Mouse (Mus musculus) stomach, embryonic 15.5 days (tissue): ENCODE data around the gene Lnx2. TPM values are rescaled to one million over a fixed set of nuclear protein-coding genes. Genes with fewer than 3 reads are reported as not detected.

Experiments
- ATAC-seq: fragments of 200-750 bp; cut with Nextera tagmentation; 2 replicates; pipeline ENCODE4 v1.8.0; 2017; ENCODE audit warnings: low read depth, moderate number of reproducible peaks, moderate TSS enrichment; ENCODE audit not compliant: insufficient read depth, low FRiP score
- H3K27ac ChIP-seq: fragments of 300-500 bp; sonication (generic); 2 replicates; pipeline ENCODE4 v1.5.1; 2015; ENCODE audit warnings: mild to moderate bottlenecking, inconsistent platforms
- H3K27me3 ChIP-seq: fragments of 300-500 bp; sonication (generic); replicated peaks from 2 replicates; pipeline ENCODE4 v1.6.1; 2015; ENCODE audit warnings: inconsistent platforms
- H3K36me3 ChIP-seq: fragments of 300-500 bp; sonication (generic); 2 replicates; pipeline ENCODE4 v1.6.1; 2015; ENCODE audit warnings: inconsistent platforms
- H3K4me1 ChIP-seq: fragments of 300-500 bp; sonication (generic); 2 replicates; pipeline ENCODE4 v1.6.1; 2015; ENCODE audit warnings: inconsistent platforms
- H3K4me2 ChIP-seq: fragments of 300-500 bp; sonication (generic); 2 replicates; pipeline ENCODE4 v1.6.1; 2015; ENCODE audit warnings: mild to moderate bottlenecking, inconsistent platforms
- H3K4me3 ChIP-seq: fragments of 300-500 bp; sonication (generic); replicated peaks from 2 replicates; pipeline ENCODE4 v1.5.1; 2015; ENCODE audit warnings: inconsistent platforms
- H3K9ac ChIP-seq: fragments of 300-500 bp; sonication (generic); 2 replicates; pipeline ENCODE4 v1.6.1; 2015; ENCODE audit warnings: inconsistent platforms
- H3K9me3 ChIP-seq: fragments of 300-500 bp; sonication (generic); 2 replicates; pipeline ENCODE4 v1.6.1; 2016; ENCODE audit warnings: inconsistent platforms
- WGBS: fragments of 180-500 bp; shearing (Covaris S2); methylation state at CpG from one replicate; pipeline ENCODE4 v1.1.7; 2015; 5-methylcytosine and 5-hydroxymethylcytosine counted together
- polyA plus RNA-seq: library from polyadenylated mRNA; unstranded; fragments of >200 nt; fragmentation: Nextera tagmentation; extraction: Ambion mirVana; gene quantifications from 2 replicates; pipeline ENCODE4 v1.2.1, GENCODE M21; 2015

The Lnx2 gene
- polyA plus RNA-seq, 1 experiment from 2014 or later, result 16.3 TPM

DNA sequence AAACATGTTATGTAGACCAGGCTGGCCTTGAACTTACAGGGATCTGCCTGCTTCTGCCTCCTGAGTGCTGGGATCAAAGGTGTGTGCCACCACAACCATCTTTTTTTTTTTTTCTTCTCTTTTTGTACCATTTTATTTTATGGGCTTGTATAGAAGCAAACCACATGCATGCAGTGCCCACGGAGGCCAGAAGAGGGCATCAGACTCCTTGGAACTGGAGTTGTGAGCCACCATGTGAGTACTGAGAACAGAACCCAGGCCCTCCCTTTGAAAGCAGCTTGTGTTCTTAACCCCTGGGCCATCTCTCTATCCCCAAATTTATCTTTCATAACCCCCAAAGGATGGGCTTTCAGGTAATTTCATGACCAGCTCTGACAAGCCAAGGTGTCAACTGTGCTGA lies 73.1 kb downstream of the Lnx2 start:
- Histone ChIP-seq H3K27me3 (no peaks in the 10 kb centered on the region), H3K4me2 (no peak overlapping the region), H3K9ac (no peak overlapping the region), H3K36me3 (no peaks in the 10 kb centered on the region), H3K4me1 (no peaks in the 10 kb centered on the region), H3K4me3 (no peak overlapping the region), H3K9me3 (no peaks in the 10 kb centered on the region), H3K27ac (no peak overlapping the region)
- ATAC-seq, result no peak
- 58% methylated on average over 1 of the region's 1 CpGs for WGBS

DNA sequence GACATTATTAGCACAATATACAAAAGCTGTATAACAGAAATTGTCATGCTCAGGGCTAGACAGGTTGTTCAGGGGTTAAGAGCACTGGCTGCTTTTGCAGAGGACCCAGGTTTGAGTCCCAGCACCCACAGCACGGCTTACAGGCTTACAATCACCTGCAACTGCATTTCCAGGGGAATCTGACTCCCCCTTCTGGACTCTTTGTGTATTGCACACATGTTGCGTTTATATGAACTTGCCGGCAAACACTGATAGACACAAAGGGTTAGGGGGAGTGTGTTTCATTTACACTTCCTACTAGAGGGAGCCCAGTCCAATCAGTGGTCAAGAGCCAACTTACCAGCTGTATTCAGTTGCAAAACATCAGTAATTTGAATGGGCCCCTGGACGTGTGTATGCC lies 75.1 kb downstream of the Lnx2 start:
- H3K9ac ChIP-seq, result no peak overlapping the region
- no peaks in the 10 kb centered on the region for H3K4me1 ChIP-seq
- WGBS, result 74% methylated on average over 4 of the region's 4 CpGs
- H3K4me3 ChIP-seq, result no peak overlapping the region
- H3K27ac ChIP-seq, result no peak overlapping the region
- no peak overlapping the region for H3K4me2 ChIP-seq
- no peaks in the 10 kb centered on the region for H3K36me3 ChIP-seq
- H3K27me3 ChIP-seq, result no peaks in the 10 kb centered on the region
- ATAC-seq, result no peak
- H3K9me3 ChIP-seq, result no peaks in the 10 kb centered on the region

DNA sequence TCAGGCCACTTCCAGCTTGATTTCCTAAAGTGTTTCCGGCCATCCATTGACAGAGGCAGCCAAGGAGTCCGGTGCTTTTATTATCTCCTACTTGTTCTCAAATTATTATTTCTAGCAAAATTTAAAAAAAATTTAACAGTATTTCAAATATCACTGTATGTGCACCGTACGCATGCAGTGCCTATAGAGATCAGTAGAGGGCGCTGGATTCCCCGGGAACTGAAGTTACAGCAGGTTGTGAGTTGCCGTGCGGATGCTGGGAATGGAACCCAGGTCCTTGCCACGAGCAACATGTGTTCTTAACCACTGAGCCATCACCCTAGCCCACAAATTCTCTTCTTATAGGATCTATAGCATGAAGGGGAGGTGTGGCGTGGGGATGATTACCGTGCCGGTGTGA lies 77.6 kb downstream of the Lnx2 start:
- Histone ChIP-seq H3K4me3 (no peak overlapping the region), H3K4me1 (no peaks in the 10 kb centered on the region), H3K4me2 (no peak overlapping the region), H3K27me3 (no peaks in the 10 kb centered on the region), H3K9ac (no peak overlapping the region), H3K27ac (no peak overlapping the region), H3K36me3 (no peaks in the 10 kb centered on the region), H3K9me3 (no peaks in the 10 kb centered on the region)
- no peak for ATAC-seq
- WGBS, result 89% methylated on average over 12 of the region's 12 CpGs

DNA sequence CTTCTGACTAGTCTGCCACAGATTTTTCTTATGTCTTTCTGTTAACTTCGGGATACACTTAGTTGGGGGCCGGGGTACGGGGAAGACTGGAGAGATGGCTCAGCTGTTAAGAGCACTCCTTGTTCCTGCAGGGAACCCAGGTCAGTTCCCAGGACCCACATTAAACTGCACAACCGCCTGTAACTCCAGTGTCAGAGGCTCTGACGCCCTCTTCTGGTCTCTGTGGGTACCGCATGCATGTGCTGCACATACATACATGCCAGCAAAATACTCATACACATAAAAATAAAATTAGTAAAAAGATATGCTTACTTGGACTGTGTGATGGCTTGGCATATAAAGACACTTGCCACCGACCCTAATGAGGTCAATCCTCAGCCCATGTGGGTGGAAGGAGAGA lies 79.6 kb downstream of the Lnx2 start:
- no peak for ATAC-seq
- no peaks in the 10 kb centered on the region for H3K36me3 ChIP-seq
- no peaks in the 10 kb centered on the region for H3K9me3 ChIP-seq
- no peak overlapping the region for H3K9ac ChIP-seq
- H3K27me3 ChIP-seq, result no peaks in the 10 kb centered on the region
- 83% methylated on average over 7 of the region's 7 CpGs for WGBS
- no peak overlapping the region for H3K4me2 ChIP-seq
- H3K27ac ChIP-seq, result no peak overlapping the region
- no peaks in the 10 kb centered on the region for H3K4me1 ChIP-seq
- H3K4me3 ChIP-seq, result no peak overlapping the region

DNA sequence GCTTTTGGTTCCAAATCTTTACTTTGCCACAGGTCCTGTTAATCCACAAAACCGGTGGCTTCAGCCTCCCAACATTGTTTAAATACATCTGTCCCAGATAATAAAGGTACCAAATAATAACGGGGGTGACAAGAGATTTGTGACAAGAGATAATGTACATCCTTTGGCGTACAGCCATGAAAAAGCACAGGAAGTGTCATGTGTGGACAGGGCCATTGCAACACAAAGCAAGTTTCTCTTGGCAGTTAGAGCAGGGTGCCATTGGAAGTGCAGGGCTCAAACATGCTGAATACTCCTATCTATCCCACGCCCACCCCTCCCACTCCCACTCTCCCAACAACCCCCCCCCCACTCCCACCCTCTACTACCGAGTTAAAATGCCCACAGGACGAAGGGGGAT lies 81.4 kb downstream of the Lnx2 start:
- no peaks in the 10 kb centered on the region for H3K36me3 ChIP-seq
- H3K9me3 ChIP-seq, result no peaks in the 10 kb centered on the region
- ATAC-seq, result no peak
- H3K4me1 ChIP-seq, result no peaks in the 10 kb centered on the region
- no peak overlapping the region for H3K4me2 ChIP-seq
- 49% methylated on average over 6 of the region's 6 CpGs for WGBS
- H3K4me3 ChIP-seq, result no peak overlapping the region
- H3K27me3 ChIP-seq, result no peaks in the 10 kb centered on the region
- H3K9ac ChIP-seq, result no peak overlapping the region
- no peak overlapping the region for H3K27ac ChIP-seq

DNA sequence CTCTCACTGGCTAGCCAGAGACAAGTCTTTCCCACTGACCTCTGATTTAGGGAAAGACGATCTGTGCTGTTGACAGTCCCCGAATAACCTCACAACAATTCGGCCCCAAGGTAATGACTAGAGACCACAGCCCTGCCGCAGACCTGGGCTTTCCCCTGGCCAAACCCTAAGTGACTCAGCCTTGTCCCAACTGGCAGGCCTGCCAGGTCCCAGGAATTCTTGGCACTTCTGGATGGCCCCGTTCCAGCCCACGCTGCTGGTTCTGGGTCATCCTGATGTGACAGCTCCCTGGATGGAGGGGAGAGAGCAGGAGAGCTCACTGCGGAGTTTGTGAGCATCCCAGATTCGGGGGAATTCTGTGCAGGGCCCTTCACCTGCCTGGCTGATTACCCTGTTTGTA lies 82.9 kb downstream of the Lnx2 start:
- H3K4me1 ChIP-seq, result no peaks in the 10 kb centered on the region

DNA sequence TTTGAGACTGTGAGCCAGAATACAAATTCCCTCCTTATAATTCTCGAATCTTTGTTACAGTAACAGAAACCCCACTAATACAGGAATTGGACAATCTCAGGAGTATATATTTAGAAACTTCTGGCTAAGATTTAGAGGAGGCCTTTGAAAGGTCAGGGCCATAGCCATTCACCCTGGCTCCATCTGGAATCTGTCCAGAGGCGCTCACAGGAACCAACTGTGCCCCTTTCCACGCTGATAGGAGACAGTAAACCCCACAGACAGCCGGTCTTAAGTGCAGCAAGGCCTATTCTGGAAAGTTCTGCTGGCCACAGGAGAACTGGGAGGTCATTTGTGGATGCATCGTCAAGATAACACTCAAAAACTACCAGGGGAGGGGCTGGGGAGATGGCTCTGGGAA lies 87.3 kb downstream of the Lnx2 start:
- ATAC-seq, result no peak
- H3K36me3 ChIP-seq, result no peaks in the 10 kb centered on the region
- WGBS, result 53% methylated on average over 5 of the region's 5 CpGs
- no peaks in the 10 kb centered on the region for H3K4me1 ChIP-seq
- no peak overlapping the region for H3K4me2 ChIP-seq
- no peak overlapping the region for H3K4me3 ChIP-seq
- H3K9ac ChIP-seq, result no peak overlapping the region
- H3K27ac ChIP-seq, result no peak overlapping the region
- H3K9me3 ChIP-seq, result no peaks in the 10 kb centered on the region
- H3K27me3 ChIP-seq, result 0 out of 2 replicates have a peak, but pooled peaks cover 4% of the 10 kb centered on the region

More for the DNA sequence above, 82.9 kb downstream of the Lnx2 start:
- 72% methylated on average over 8 of the region's 8 CpGs for WGBS
- no peaks in the 10 kb centered on the region for H3K9me3 ChIP-seq
- H3K9ac ChIP-seq, result no peak overlapping the region
- H3K36me3 ChIP-seq, result no peaks in the 10 kb centered on the region
- H3K4me2 ChIP-seq, result no peak overlapping the region
- no peaks in the 10 kb centered on the region for H3K27me3 ChIP-seq
- no peak overlapping the region for H3K27ac ChIP-seq
- no peak for ATAC-seq
- no peak overlapping the region for H3K4me3 ChIP-seq

DNA sequence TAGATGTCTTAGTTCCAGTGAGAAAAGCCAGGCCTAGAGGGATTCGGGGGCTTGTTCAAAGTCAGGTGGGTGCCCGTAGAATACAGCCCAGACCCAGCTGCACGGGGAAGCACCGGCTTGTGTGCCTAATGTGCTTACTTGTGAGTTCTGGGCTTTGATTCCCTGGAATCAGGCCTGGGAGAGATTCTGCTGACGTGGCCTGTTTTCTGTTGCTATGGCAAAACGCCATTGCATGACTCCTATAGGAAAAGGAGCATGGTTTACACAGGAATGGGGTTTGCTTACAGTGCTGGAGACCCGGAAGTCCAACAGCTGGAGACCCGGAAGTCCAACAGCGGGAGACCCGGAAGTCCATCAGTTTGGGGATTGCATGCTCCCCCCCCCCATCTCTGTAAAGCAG lies 88.8 kb downstream of the Lnx2 start:
- no peak overlapping the region for H3K4me3 ChIP-seq
- H3K4me2 ChIP-seq, result no peak overlapping the region
- H3K36me3 ChIP-seq, result no peaks in the 10 kb centered on the region
- no peaks in the 10 kb centered on the region for H3K4me1 ChIP-seq
- H3K9me3 ChIP-seq, result no peaks in the 10 kb centered on the region
- WGBS, result 68% methylated on average over 10 of the region's 10 CpGs
- ATAC-seq, result peak; percentile 39; the same call in 1 of the 2 replicates
- no peak overlapping the region for H3K9ac ChIP-seq
- 0 out of 2 replicates have a peak, but pooled peaks cover 4% of the 10 kb centered on the region for H3K27me3 ChIP-seq
- no peak overlapping the region for H3K27ac ChIP-seq

DNA sequence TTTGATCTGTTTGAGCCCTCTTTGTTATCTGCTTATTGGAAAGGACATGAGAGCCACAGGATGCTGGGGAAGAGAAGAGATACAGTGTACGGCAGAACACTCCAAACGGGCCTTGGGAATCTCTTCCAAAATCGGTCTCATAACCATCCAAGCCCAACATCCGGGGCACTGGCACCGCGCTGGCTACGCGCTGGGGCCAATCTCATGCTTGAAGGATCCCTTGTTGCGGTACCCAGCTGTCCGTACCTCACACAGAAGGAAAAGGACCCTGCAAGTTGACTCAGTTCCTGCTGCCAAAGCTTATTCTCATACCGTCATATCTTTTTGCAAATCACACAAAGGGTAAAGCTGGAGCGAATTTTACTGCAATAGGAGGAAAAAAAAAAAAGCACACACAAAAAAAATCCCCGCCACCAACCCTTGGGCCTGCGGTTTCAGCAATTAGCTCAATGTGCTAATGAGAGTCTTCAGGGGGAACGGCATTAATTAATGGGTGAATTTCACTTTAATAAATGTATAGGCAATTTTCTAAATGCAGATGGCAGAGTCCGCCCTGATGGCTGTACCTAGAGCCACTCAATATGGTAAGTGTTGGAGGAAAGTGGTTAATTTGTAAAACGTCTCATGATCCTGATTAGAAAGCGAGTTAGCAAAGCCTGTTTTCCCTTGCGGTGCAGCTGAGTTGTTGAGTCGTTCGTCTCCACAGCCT lies 90.5 kb downstream of the Lnx2 start:
- WGBS, result 64% methylated on average over 21 of the region's 21 CpGs
- ATAC-seq, result no peak
- no peaks in the 10 kb centered on the region for H3K4me1 ChIP-seq
- 0 out of 2 replicates have a peak, but pooled peaks cover 8% of the 10 kb centered on the region for H3K27me3 ChIP-seq
- no peaks in the 10 kb centered on the region for H3K36me3 ChIP-seq
- no peak overlapping the region for H3K4me3 ChIP-seq
- H3K9me3 ChIP-seq, result no peaks in the 10 kb centered on the region
- H3K4me2 ChIP-seq, result no peak overlapping the region
- H3K27ac ChIP-seq, result no peak overlapping the region
- H3K9ac ChIP-seq, result no peak overlapping the region

DNA sequence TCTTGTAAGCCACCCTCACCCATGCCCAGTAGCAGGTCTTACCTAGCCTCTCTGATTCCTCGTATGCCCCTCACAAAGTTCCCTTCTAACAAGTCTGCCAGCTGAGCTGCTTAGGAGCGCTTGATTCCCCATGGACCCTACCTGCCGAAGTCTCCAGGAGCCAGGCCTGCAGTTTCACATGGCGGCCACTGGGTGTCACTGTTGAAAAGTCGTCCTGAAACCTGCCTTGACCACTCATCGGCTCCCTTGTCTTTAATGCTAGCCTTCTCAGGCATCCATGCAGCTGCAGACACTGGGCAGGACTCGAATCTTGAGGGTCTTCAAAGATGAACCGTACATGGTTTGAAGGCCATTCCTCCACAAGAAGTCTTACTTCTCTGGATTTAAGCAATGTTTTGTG lies 93.2 kb downstream of the Lnx2 start:
- Histone ChIP-seq H3K27me3 (0 out of 2 replicates have a peak, but pooled peaks cover 8% of the 10 kb centered on the region), H3K36me3 (no peaks in the 10 kb centered on the region), H3K9me3 (no peaks in the 10 kb centered on the region), H3K9ac (no peak overlapping the region), H3K4me3 (no peak overlapping the region), H3K4me2 (no peak overlapping the region), H3K4me1 (no peaks in the 10 kb centered on the region), H3K27ac (no peak overlapping the region)
- ATAC-seq, result no peak
- WGBS, result 5% methylated on average over 8 of the region's 8 CpGs

DNA sequence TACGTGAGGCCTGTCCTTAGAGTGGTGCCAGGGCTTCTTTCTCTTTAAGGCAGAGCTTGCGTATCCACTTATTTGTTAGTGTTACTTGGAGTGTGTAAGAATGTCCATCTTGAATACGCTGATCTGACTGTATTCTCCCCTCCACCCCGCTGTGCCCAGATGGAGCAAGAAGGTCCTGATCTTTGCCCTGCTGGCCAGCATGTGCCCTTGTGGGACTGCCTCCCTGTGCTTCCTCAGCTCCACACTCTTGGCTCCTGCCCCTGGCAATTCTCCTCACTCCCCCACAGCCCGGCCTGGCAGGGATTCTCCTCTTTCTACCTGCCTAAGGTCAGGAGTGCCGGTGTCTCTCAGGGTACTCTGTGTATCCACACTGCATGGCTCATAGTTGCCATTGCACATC lies 95.0 kb downstream of the Lnx2 start:
- H3K9me3 ChIP-seq, result no peaks in the 10 kb centered on the region
- no peaks in the 10 kb centered on the region for H3K4me1 ChIP-seq
- no peak overlapping the region for H3K4me3 ChIP-seq
- no peak overlapping the region for H3K4me2 ChIP-seq
- no peaks in the 10 kb centered on the region for H3K36me3 ChIP-seq
- WGBS, result 86% methylated on average over 6 of the region's 6 CpGs
- H3K27me3 ChIP-seq, result 0 out of 2 replicates have a peak, but pooled peaks cover 8% of the 10 kb centered on the region
- ATAC-seq, result no peak
- H3K9ac ChIP-seq, result no peak overlapping the region
- no peak overlapping the region for H3K27ac ChIP-seq

DNA sequence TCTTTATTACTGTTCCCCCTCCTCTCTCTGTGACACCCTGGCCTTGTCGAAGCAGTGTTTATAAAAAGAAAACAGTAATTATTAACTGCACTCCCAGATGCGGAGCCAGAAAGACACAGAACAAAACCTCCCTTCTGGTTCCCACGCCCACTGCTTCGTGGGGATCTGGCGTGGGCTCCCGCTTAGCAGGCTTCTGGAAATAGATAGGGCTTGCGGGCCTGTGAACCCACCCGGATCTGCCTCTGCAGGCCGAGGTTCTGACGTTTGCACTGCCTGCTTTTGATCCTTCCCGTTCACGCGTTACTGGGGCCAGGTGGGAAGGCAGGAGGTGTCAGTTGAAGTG lies 101.6 kb downstream of the Lnx2 start:
- no peak for ATAC-seq
- Histone ChIP-seq H3K4me1 (no peaks in the 10 kb centered on the region), H3K4me2 (peak overlapping the region; percentile 20; the same call in 1 of the 2 replicates), H3K9ac (no peak overlapping the region), H3K36me3 (no peaks in the 10 kb centered on the region), H3K27me3 (no peaks in the 10 kb centered on the region), H3K4me3 (no peak overlapping the region), H3K27ac (peak overlapping the region; percentile 31; the same call in 1 of the 2 replicates), H3K9me3 (no peaks in the 10 kb centered on the region)
- 21% methylated on average over 13 of the region's 13 CpGs for WGBS
